Mouse (Mus musculus) liver, adult 2 months (tissue): ENCODE data around the gene Cep112.

ENCODE experiments used
- CTCF ChIP-seq: fragments of 200-500 bp; IDR thresholded peaks from 2 replicates; pipeline ENCODE4 v1.5.1; 2011; ENCODE audit warnings: low read depth, low read length, control low read depth
- POLR2A ChIP-seq: fragments of 200-500 bp; IDR thresholded peaks from 2 replicates; pipeline ENCODE4 v1.6.1; 2011; ENCODE audit warnings: low read length, control low read depth; ENCODE audit not compliant: insufficient read depth; ENCODE audit errors: extremely low read depth

DNA sequence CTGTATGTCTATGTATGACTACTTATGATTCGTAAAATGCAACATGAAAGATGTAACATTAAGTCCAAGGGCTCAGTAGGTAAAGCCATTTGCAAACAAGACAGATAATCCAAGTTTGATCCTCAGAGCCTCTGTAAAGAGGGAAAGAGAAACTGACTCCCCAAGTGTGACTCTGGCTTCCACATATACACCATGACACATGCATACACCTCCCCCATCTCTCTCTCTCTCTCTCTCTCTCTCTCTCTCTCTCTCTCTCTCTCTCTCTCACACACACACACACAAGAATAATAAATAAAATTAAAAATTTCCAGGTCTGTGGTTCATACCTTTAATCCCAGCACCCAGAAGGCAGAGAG, 39.3 kb upstream of the Cep112 start:
- TF ChIP-seq POLR2A (no peak), CTCF (no peak)
